Mouse (Mus musculus) frontal cortex, postnatal 10 days (tissue): ENCODE measurements around the gene Apoa1.

Experiments used
- DNase-seq, 2 experiments: peaks; one replicate each; pipeline ENCODE4 v3.0.0; 2022; ENCODE audit warnings: low spot score in 2 of 2, mixed read lengths in 1 of 2

Gene Apoa1

DNA sequence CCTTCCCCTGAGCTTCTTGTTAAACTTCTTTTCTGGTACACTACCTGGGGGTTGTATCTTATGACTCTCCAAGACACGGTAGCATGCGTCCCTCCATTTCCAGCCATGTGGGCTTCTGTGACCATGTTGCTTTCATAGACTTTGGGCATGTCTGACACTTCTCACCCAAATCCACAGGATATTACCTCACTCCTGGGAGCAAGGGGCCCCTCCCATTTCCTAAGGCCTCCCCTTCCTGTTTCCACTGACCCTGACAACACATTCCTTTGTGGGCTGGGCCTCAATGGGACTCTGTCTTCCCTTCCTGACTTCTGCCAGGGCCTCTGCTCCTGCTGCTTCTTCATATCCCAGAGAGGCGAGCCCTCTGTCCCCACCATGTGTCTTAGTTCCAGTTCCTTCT is 29.2 kb downstream of the Apoa1 start:
- DNase-seq, result no peak

DNA sequence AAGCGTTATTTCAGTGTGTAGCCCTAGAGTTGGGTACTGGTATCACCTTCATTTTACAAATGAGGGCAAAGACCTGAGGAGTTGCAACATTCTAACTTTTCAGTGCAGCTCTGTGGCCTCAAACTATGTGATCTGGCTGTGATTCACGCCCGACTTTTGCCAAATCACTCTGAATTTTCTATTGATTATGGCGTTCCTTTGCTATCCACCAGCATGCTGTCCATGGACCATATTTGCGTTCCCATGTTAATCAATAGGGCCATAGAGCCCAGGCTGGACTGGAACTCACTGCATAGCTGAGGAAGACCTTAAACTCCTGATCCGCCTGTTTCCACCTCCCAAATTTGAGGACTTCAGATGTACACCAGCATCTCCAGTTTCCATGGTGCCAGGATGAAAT is 30.7 kb downstream of the Apoa1 start:
- no peak for DNase-seq

DNA sequence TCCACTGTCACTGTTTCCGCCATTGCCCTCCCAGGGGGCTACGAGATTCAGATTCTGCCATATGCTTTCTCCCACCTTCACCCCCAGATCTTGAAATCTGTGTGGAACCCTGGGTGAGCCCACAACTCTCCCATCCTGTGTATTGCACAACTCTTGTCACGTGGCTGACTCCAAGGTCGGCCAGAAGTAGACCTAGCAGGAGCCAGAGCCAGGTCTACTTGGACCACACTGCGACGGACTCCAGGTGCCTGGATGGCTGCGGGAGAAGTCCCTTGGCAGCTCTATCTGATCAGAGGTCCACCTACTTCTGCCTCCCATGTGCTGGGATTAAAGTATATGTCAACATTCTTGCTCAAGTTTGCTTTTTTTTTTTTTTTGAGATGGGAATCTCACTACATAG is 32.8 kb downstream of the Apoa1 start:
- no peak for DNase-seq

DNA sequence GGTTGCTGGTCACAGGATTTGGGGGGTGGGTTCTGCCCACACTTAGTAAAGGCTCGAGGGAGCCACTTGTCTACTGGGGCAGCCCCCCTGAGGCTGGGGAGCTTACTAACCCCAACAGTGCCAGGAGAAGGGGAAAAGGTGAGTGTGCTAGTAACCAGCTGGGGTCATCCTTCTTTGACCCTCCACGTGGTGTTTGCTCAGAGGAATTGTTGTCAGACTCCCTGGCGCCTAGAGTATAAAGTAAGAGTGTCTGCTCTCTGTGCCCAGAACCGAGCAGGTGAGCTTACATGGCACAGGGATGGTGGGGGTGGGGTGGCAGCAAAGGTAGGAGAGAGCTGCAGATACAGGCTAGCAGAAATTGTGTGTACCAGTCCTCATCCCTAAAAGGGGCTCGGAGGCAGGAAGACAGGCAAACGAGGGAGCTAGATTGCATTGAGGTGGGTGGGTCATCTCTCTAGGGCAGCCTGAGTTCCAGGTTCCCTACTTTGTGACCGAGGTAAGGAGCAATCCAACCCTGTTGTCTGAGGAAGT is 40.0 kb downstream of the Apoa1 start, which contains the start of gene Apoa5:
Apoa5 (plus strand) TSS at position 291 of the 531 bp plus-strand sequence.
- no peak for DNase-seq

DNA sequence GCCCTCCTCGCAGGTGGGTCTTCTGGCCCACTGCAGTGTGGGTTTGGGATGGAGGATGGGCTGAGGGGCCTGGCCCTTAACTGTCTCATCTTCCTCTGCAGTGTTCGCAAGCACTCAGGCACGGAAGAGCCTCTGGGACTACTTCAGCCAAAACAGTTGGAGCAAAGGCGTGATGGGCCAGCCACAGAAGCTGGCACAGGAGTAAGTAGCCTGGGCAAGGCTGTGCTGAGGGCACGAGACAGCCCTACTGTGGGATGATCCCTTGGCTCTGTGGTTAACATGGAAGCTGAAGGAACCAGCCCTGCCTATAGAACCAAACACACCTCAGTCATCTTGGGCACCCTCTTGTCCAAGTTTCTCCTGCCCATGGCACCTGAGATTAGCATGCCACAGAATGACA is 40.7 kb downstream of the Apoa1 start:
- no peak for DNase-seq

DNA sequence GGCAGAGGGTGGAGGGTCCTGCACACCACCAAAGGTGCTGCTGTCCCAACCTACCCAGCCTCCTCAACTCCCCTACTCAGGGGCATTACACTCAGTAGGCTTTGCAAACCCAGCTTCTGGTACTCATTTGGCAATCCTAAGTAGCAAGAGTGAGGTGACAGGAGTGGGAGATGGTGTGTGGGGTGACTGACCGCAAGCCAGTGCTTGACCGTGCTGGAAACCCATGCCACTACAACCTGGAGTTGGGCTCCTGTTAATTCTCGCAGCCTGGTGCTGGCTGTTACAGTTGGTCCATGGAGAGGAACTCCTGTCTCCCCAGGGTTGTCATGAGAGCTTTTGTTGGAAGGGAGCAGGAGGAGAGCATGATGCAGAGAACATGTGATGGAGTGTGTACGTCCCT is 42.4 kb downstream of the Apoa1 start:
- DNase-seq, result no peak

DNA sequence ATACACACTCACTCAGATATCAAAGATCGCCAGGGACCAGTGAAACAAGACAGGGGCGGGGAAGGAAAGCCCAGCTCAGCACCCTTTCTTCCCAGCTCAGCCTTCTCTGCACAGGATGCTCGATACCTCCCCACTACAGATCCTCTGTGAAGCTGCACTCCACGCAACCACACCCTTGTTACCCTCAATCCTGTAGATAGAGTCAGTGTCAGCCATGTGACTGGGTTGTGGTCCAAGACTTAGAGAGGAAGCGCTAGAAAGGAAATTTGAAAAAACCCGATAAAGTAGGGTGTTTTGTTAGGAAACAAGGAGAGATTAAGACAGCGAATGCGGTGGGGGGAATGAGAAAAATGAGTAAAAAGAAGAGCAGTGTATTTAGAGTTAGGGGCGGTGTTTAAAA is 43.7 kb downstream of the Apoa1 start:
- no peak for DNase-seq

DNA sequence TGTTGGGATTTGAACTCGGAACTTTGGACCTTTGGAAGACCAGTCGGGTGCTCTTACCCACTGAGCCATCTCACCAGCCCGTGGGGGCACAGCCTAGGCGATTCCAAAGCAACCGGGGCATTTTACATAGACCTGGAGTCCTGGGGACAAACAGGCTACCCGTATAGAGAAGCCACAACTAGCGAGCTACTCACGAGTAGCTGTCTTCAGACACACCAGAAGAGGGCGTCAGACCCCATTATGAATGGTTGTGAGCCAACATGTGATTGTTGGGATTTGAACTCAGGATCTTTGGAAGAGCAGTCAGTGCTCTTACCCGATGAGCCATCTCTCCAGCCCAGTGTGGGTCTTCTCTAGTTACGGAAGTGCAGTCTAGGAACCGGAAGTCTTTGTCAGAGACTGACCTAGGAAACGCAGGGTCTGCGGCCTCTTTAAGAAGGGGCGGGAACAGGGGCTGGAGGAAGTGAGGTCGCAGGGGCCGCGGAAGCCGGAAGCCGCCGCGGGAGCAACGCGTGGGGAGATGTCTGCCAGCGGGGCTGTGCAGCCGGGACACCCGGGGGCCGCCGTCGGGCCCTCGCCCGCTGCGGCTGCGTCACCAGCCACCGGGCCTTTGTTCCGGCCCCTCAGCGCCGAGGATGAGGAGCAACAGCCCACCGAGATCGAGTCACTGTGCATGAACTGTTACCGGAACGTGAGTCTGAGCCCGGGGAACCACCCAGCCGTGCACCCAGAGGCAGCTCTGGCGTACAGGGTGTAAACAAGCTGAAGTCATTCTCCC is 44.5 kb downstream of the Apoa1 start, which contains the start of gene Zpr1:
Zpr1 (plus strand) TSS at position 388 of the 778 bp plus-strand sequence.
- DNase-seq, result peak; percentile 82 to 88

DNA sequence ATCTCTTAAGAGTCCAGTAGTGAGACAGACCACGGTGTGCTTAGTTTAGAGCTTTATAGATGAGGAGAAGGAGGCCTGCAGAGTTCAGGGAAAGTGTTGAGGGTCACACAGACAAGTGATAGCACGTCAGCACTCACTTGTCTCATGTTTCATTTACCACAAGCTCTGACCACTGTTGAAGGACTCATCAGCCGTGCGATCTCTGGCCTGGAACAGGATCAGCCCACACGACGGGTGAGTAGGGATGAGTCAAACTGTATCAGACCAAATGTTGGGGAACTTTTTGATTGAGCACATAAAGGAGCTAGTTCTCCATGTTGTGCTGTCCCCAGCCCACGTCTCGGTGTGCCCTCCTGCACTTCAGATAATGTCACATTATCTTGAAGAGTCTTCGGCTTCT is 46.1 kb downstream of the Apoa1 start:
- no peak for DNase-seq
